Mouse (Mus musculus): ENCODE measurements around the gene Ubxn7. TPM values are rescaled to one million over a fixed set of nuclear protein-coding genes. Genes with fewer than 3 reads are reported as not detected.
A peak's percentile ranks its signal among the peaks of the same experiment; 100 is the strongest.

Gene Ubxn7
- total RNA-seq, 2 experiments from 2014 or later = 30.0 to 32.6 TPM

DNA sequence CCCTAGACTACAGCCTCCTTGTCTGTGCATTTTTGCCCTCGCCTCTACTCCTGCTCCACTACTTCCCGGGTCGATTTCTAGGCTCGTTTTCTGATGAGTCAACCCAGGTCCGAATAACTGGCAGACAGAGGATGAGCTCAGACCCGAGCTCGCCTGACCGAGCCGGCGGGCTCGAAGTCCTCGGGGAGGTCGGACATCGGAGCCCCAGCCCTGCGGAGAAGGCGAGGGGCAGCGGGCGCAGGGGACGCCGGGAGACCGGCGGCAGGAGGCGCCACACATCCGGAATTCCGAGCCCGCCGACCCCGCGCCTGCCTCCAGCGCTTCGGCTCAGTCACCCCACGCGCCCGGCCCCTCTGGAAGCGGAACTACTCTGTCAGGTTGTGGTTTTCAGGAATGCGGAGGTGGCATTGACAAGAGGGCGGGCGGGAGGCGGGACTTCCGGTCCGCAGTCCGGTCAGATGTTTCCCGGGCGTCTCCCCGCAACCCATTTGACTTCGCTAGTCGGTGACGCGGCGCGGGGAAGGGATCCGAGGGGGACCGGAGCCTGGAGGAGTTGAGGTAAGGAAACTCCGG is 98.5 kb downstream of the Ubxn7 start, which contains the start of gene Pcyt1a:
TSS of gene Pcyt1a (plus strand) at position 448 of the 573 bp plus-strand sequence.
- intact Hi-C loops (cut with DNase I) = loop anchor here (5.0 kb wide), 2 partner anchors 98 to 182 kb away; partner anchors contain the start of gene Ubxn7

DNA sequence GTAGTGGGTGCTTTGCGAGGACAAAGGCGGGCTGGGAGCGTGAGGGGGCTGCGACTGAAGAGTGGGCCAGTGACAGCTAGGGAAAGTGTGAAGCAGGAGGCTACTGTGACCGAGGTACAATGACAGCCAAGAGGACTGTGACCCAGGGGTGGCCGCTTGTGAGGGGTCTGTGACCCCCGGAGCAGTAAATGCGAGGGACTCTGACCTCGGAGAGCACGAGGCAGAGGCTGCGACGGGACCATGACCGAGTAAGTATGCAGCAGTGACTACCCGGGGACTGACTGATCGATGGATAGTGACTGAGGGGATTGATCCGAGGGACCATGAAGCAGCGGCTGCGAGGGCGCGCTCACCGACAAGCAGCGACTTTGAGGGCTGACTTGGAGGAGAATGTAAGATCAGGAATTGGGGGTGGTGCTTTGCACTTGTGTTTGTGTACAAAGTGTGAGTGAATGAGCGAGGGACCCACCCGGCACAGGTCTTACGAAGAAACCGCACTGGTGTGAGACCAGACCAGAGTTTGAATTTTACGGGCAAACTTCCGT is 99.1 kb downstream of the Ubxn7 start:
- intact Hi-C loops (cut with DNase I) = loop anchor here (5.0 kb wide), 2 partner anchors 99 to 181 kb away; partner anchors contain the start of gene Ubxn7
- DNase-seq = no peak

More for the DNA sequence above, 98.5 kb downstream of the Ubxn7 start, which contains the start of gene Pcyt1a:
- DNase-seq = peak; percentile 84 to 92

DNA sequence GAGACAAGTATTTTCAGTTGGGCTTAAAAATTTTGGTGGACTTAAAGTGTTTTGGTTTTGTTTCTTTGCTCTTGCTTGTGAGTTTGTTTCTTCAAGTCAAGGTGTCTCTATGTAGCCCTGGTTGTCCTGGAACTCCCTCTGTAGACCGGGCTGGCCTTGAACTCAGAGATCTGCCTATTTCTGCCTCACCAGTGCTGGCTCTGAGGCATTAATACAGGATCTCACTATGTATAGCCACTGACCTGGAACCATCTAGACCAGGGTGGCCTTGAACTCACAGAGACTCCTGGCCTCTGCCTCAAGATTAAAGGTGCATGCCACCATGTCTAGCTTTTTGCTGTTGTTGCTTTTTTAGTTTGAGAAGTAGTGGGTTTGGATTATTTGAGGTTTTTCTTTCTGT is 99.9 kb downstream of the Ubxn7 start:
- intact Hi-C loops (cut with DNase I) = loop anchor here (5.0 kb wide), 2 partner anchors 100 to 180 kb away; partner anchors contain the start of gene Ubxn7
- DNase-seq = no peak

DNA sequence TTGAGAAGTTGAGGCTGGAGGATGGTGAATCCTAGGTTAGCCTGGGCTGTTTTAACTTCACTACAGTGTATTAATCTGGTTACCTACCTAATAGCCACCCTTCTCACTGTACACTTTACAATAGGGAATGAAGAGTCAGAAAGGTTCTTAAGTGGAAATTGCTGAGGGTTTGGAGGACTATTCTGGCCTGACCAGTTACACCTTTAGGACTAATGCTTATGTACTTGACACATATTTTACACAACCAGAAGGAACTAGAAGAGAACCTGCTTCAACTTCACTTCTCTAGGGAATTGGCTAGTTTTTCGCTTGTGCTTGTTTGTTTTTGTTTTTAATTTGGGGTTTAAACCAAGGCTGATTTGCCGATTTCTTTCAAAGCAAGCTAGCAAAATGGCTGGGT is 101.1 kb downstream of the Ubxn7 start:
- DNase-seq = no peak
- intact Hi-C loops (cut with DNase I) = loop anchor here (5.0 kb wide), 2 partner anchors 101 to 179 kb away; partner anchors contain the start of gene Ubxn7

DNA sequence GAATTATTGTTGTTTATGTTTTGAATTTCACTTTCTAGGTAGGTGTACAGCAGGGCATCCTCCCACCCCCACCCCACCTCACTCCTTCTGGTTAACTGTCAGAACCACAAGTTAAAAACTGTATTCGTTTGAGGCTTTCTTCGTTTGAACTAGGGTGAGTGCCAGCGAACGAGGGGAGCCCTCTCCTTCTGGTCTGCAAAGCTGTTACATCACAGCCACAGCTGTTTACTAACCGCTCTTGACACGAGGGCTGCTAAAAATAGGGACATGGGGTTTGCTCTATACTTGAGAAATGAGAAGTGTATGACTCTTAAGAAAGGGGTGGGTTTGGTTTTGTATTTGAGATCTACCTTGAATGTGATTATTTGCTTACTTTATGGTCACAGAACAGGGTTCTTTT is 102.0 kb downstream of the Ubxn7 start:
- intact Hi-C loops (cut with DNase I) = loop anchor here (5.0 kb wide), 2 partner anchors 102 to 178 kb away; partner anchors contain the start of gene Ubxn7
- peak; percentile 30 to 43 for DNase-seq

DNA sequence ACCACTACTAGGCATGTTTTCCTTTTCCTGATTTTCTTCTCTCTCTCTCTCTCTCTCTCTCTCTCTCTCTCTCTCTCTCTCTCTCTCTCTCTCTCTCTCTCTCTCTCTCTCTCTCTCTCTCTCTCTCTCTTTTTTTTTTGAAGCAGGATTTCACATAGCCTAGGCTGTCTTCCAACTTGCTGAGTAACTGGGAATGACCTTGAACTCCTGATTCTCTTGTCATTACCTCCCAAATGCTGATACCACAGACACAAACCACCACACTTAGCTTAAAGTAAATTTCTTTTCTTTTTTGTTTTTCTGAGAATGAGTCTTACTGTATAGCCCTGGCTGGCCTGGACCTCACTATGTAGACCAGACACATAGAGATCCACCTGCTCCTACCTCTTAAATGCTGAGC is 102.6 kb downstream of the Ubxn7 start:
- intact Hi-C loops (cut with DNase I) = loop anchor here (5.0 kb wide), 2 partner anchors 102 to 178 kb away; partner anchors contain the start of gene Ubxn7
- DNase-seq = no peak

DNA sequence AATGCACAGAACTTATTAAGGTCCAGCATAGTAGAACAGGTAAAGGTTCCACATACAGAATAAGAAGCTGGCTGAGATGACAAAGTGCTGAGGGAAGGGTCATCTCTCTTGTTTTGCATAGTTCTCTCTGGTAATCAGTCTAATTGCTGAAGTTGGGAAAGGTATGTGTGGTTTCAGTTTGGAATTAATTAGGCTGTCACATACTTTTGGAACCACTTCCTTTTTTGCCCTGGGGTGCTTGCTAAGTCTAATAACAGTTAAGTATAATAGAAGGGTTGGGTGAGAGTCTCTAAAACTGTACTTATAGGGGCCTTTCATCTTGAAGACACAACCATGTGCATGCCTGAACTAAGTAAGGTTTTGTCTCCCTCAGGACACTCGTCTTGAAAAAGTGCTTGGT is 104.6 kb downstream of the Ubxn7 start:
- DNase-seq = no peak
- intact Hi-C loops (cut with DNase I) = no loop called here

DNA sequence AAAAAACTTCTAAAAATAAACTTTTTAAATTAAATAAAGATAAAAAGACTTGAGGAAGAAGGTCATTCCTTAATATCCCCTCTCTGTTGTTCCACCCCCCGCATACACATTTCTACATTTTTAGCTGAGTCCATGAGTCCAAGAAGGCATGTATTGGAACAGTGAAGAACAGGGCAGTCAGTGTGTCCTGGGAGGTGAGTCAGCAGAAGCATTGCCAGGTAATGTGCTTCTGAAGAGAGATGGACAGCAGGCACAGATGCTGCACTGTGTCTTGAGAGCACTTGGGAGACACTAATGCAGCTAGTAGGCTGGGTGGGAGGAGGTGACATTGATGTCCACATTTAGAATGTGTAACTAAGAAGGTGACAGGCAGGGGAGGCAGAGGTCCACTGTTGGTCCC is 105.2 kb downstream of the Ubxn7 start:
- no peak for DNase-seq
- intact Hi-C loops (cut with DNase I) = no loop called here

DNA sequence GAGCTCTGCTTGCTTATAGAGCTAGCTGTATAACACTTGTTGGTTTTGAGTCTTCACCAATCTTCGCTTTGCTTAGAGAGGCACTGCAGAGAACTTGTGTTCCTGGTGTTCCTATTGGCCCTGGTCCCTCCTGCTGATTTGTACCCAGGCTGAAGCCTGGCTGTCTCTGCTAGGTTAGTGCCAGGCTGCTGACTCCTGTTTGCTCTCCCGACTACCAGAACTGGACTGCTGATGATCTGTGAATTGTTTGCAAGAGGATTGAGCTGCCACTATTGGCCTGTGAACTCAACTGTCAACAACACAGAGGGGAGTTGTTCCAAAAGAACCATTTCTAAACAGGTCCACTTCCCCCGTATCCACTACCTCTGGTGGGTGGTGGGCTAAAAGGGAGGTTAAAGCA is 109.4 kb downstream of the Ubxn7 start:
- intact Hi-C loops (cut with DNase I) = no loop called here
- no peak for DNase-seq

Other genes starting within 250 kb of the Ubxn7 start
- 10 to 100 TPM; 17.7 to 18.7 TPM for gene Pigx, start 232.5 kb upstream of the Ubxn7 start, total RNA-seq (2021)
- gene Cep19, start 232.5 kb upstream of the Ubxn7 start, total RNA-seq (2021) = 10 to 100 TPM; 10.1 to 10.5 TPM
- gene Nrros, start 166.7 kb upstream of the Ubxn7 start, total RNA-seq (2021) = 1 to 10 TPM; 4.7 to 5.2 TPM
- not detected for gene Bex6, start 152.4 kb upstream of the Ubxn7 start, total RNA-seq (2021)
- gene Fbxo45, start 85.1 kb upstream of the Ubxn7 start, total RNA-seq (2021) = 10 to 100 TPM; 11.5 to 14.0 TPM
- gene Wdr53, start 85.0 kb upstream of the Ubxn7 start, total RNA-seq (2021) = 1 to 10 TPM; 6.8 to 8.0 TPM
- gene Smco1, start 60.8 kb upstream of the Ubxn7 start, total RNA-seq (2021) = 10 to 100 TPM; 28.1 to 28.7 TPM
- gene Rnf168, start 54.8 kb upstream of the Ubxn7 start, total RNA-seq (2021) = 10 to 100 TPM; 13.7 TPM
- gene Tm4sf19, start 68.2 kb downstream of the Ubxn7 start, total RNA-seq (2021) = not detected
- 1 to 10 TPM; 6.3 to 8.3 TPM for gene Tctex1d2, start 87.4 kb downstream of the Ubxn7 start, total RNA-seq (2021)
- gene Pcyt1a, start 98.7 kb downstream of the Ubxn7 start, total RNA-seq (2021) = 100 to 1,000 TPM; 127 to 141 TPM
- gene Slc51a, start 155.6 kb downstream of the Ubxn7 start, total RNA-seq (2021) = under 1 TPM; 0.38 to 0.44 TPM
- gene Zdhhc19, start 164.0 kb downstream of the Ubxn7 start, total RNA-seq (2021) = not detected